Mouse (Mus musculus) fibroblast of lung, adult 2 months (primary cell): ENCODE results near the gene Ralgapa2.
"Not testable (repeated sequence)": the region's sequence is repeated elsewhere in the genome, so short reads cannot be mapped to it uniquely, and the experiment has no call there.

ENCODE experiments used
- DNase-seq: peaks from one replicate; pipeline ENCODE4 v3.0.0-alpha.2; 2011; ENCODE audit warnings: low read depth

The Ralgapa2 gene

GRCm38 (mm10) chr2:146498298-146498697, 13.8 kb downstream of the Ralgapa2 start:
- no peak for DNase-seq

GRCm38 (mm10) chr2:146496995-146497394, 15.1 kb downstream of the Ralgapa2 start:
- no peak for DNase-seq

DNA sequence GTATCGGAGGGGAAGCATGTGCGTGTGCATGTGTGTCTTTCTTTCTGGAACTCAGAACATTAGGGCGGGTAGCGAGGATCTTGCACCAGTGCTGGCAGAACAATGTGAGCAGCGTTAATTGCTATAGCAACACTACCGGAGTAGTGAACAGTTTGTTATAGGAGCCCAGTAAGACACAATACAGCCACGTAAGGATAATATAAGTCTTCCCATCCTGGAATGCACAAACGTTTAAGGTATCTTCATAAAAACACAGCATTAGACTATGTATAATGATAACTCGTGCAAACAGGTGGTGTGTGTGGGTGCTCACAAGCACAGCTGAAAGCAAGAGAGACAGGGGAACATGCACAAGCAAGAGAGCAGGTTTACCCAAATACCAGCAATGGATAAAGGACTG, 16.4 kb downstream of the Ralgapa2 start:
- DNase-seq: no peak

DNA sequence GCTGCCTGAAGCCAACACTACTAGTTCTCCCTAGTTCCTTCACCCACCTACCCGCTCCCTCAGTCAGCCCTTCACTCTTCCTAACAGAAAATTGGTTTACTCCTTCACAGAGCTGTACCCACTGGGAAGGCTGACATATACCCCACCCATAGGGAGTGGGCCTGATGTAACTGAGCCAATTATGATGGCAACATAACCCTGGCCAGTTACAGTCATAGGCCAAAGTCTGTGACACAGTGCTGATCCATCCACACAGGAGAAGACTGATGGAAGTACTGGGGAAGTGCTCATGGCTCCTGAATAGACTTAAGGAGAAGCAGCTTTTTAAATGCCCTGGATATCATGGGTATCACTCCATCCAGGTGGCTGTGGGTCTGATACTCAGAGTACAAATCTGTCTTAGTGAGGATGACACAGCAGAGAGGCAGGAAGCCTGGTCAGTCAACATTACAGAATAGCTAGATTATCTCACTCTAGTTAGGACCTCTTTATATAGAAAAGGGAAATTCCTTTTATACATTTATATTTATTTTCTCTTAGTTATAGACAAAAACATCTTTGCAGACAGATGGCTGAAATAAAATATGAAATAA, 18.7 kb downstream of the Ralgapa2 start:
- no peak for DNase-seq

DNA sequence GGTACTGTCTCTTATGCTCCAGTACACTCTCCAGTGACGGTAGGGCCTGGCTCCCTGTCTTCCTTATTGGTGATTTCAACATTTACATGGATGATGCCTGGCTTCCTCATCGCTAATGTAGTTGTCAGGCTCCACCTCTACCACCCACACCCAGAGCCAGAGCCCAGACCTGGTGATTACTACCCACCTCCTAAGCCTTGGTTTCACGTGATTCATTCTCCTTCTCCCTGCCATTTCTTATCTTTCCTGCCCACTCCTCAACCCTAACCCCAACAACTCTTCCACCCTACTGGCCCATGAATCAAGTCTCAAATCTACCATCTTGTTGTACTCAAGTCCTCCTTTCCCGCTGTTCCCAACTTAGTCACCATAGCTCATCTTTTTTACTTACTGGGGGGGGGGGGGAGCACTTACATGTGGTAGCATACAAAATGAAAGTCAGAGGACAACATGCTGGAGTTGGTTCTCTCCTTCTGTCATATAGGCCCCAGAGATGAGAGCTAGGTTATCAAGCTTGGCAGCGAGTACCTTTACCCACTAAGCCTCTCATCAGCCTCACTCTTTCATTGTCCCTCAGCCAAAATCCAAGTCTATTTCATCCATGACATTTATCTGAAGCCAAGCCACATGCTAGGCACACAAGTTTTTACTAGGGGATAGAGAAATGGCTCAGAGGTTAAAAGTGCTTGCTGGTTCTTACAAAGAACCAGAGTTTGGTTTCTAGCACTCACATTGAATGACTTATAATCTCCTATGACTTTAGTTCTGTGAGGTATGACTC, 20.1 kb downstream of the Ralgapa2 start:
- DNase-seq: no peak

DNA sequence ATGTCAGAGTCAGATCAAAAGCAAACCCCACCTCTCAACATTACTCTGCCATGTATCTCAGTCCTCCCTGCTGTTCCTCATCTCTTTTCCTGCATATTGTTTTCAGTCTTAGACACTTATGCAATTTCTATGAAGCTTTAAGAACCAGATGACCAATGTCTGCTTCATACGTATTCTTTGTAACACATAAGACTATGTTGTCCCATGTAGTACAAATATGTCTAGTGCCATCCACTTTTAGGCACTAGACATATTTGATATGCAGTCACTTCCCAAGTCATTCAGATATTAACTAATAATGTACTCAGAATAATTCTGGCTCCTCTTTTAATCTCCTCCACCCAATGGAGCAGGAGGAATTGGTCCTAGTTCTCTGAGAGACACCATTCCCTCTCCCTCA, 21.2 kb downstream of the Ralgapa2 start:
- no peak for DNase-seq

GRCm38 (mm10) chr2:146488291-146488690, 23.9 kb downstream of the Ralgapa2 start:
- DNase-seq: no peak

DNA sequence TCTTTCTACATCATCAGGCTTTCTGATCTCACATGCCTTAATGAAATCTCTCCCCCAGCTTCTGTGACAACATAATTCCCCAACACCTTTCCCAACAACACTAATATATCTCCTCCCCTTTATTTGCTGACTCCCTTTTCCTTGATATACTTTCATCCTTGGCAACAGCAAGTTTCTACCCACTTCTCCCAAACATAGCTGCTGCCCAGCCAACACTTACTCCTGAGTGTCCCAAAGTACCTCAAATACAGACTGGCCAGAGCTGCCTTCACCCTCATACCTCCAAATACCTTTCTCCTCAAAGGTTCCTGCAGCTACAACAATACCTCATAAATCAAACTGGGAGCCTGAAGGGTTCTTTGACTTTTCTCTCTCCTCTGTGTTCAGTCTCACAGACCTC, 29.3 kb downstream of the Ralgapa2 start:
- DNase-seq: no peak

DNA sequence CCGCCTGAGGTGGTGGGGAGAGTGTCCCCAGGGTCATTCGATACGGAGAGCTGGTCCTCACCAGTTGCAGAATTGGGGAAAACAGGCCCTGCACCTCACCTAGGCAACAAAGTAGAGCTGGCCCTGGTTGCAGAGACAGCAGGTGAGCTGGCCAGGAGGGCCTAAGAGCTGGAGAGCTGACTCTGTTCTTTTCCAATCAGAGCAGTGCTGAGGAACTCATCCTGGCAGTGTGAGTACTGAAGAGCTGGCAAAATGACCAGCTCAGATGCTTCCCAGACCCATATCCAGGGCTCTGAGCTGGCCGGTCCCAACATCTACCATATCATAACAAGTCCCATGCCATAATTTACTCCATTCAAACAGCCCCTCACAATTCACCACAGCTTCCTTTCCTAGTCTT, 34.7 kb downstream of the Ralgapa2 start:
- DNase-seq: no peak

DNA sequence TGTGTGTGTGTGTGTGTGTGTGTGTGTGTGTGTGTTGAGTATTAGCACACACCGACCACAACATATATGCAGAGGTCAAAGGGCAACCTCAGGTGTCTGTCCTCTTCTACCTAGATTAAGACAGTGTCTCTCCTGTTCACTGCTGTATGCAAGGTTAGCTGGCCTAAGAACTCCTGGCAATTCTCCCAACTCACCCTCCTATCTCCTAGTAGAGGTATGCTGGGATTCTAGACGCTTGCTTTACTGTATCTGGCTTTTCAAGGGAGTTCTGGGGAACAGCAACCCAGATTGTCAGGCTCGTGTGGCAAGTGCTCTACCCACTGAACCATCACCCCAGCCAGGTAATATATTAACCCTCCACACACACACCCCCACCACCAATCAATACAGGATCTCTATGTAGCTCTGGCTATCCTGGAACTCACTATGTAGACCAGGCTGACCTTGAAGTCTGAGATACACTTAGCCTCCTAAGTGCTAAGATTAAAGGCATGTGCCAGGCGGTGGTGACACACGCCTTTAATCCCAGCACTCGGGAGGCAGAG, 35.6 kb downstream of the Ralgapa2 start:
- no peak for DNase-seq

- peak; percentile 17 for DNase-seq
Observed at GRCm38 (mm10) chr2:146476001-146476400, 36.1 kb downstream of the Ralgapa2 start.

- DNase-seq: no peak
Observed at GRCm38 (mm10) chr2:146470947-146471346, 41.2 kb downstream of the Ralgapa2 start.

DNA sequence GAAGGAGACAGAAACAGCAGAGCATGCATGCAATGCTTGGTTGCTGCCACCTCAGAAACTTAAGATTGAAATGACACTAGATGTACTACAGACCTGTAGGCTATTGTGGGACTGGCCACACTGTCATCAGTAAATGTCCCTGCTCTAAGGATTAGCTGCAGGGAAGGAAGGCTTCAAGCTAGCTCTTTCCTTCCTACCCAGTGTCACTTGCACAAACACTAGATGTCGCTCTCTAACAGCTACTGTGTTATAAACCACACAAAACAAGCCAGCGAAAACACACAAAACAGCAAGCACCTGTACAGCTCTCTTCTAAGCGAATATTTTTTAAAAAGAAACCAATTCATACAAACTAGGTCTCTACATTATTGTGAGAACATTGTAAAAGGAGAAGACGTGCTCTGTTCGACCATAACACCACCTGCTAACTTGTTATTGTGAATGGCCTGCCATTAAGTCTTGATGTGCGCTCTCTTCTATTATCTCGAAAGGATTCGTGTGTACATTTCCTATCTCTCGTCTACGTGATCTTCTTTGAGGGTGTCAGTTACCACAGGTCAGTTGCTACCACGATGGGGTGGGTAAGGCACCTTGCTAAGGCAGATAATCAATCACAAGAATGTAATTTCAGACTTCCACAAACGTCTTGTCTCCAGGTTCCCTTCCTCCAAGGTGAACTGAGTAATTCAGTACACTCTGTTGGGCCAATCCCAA, 42.3 kb downstream of the Ralgapa2 start:
- peak; percentile 9 for DNase-seq

- no peak for DNase-seq
Observed at GRCm38 (mm10) chr2:146468898-146469297, 43.2 kb downstream of the Ralgapa2 start.

- DNase-seq: no peak
Observed at GRCm38 (mm10) chr2:146468016-146468415, 44.1 kb downstream of the Ralgapa2 start.

DNA sequence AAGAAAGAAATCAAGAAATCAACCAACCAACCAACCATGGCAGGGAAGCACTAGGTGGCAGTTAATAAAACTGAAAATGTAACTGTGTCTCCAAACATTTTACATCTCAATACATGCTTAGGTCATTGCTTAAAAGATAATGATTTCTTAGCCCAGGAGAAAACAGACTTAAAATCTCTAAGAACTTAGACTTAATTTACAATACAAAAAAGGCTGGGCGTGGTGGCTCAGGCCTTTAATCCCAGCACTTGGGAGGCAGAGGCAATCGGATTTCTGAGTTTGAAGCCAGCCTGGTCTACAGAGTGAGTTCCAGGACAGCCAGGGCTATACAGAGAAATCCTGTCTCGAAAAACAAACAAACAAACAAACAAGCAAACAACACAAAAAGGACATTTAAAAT, 45.3 kb downstream of the Ralgapa2 start:
- DNase-seq: not testable (repeated sequence)

- no peak for DNase-seq
Observed at GRCm38 (mm10) chr2:146457494-146457893, 54.6 kb downstream of the Ralgapa2 start.

DNA sequence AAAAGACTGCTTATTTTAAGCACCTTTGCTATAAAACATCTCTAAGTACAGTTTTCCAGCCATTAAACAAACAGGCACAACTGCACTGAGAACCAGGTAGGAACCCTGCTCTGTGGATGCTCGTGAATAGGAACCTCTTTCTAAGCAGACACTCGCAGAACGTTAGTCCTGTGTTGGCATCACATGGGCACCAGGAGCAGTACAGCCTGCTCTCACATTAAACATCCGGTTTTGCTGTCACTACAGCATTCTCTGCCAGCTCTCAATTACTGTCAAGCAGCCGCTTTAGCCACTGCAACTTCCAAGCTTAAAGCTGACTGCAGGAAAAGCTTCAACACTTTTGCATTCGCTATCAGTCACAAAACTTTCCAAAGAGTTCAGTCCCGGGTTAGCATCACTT, 55.5 kb downstream of the Ralgapa2 start:
- no peak for DNase-seq

GRCm38 (mm10) chr2:146456062-146456461, 56.1 kb downstream of the Ralgapa2 start:
- DNase-seq: no peak

GRCm38 (mm10) chr2:146444009-146444408, 68.1 kb downstream of the Ralgapa2 start:
- no peak for DNase-seq

DNA sequence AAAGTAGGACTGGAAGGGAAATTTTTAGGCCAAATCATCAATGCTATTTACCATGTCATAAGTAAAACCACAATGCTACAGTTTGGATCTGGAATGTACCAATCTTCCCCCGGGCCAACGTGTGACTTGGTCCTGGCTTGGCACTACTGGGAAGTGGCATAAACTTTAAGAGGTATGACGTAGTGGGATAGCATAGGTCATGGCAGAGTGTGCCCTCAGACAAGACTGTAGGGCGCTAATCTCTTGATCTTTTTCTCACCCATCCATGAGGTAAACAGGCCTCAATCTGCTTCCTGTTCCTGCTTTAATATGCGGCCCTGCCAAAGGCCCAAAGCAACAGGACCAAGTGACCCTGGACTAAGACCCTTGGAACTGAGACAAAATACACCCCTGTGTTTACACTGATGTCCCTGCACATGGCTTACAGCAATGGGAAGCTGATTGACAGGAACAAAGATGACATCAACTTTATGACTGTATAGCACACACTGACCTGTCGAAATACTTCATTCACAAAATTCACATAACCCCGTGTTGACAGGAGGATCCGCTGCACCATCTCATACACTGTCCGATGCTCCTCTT, 68.8 kb downstream of the Ralgapa2 start:
- no peak for DNase-seq

- no peak for DNase-seq
Observed at GRCm38 (mm10) chr2:146441711-146442110, 70.4 kb downstream of the Ralgapa2 start.
